Mouse (Mus musculus): Measurements from ENCODE around the gene Nrxn1. TPM values are rescaled to one million over a fixed set of nuclear protein-coding genes. Genes with fewer than 3 reads are reported as not detected.

Nrxn1 gene
- total RNA-seq, 2 experiments from 2014 or later, result 1.8 TPM

GRCm38 (mm10) chr17:90452770-90453169, 640.1 kb downstream of the Nrxn1 start:
- no peak for DNase-seq (ENCODE audit: low spot score in 2 of 2)

GRCm38 (mm10) chr17:90451384-90451783, 641.5 kb downstream of the Nrxn1 start:
- DNase-seq (ENCODE audit: low spot score in 2 of 2), result no peak

GRCm38 (mm10) chr17:90443067-90443466, 649.8 kb downstream of the Nrxn1 start:
- DNase-seq (ENCODE audit: low spot score in 2 of 2), result no peak

GRCm38 (mm10) chr17:90435836-90436235, 657.0 kb downstream of the Nrxn1 start:
- DNase-seq (ENCODE audit: low spot score in 2 of 2), result no peak

- no peak for DNase-seq (ENCODE audit: low spot score in 2 of 2)
Measured at GRCm38 (mm10) chr17:90435371-90435770, 657.5 kb downstream of the Nrxn1 start.

GRCm38 (mm10) chr17:90430211-90430610, 662.7 kb downstream of the Nrxn1 start:
- DNase-seq (ENCODE audit: low spot score in 2 of 2), result no peak

GRCm38 (mm10) chr17:90425974-90426373, 666.9 kb downstream of the Nrxn1 start:
- DNase-seq (ENCODE audit: low spot score in 2 of 2), result no peak

- no peak for DNase-seq (ENCODE audit: low spot score in 2 of 2)
Measured at GRCm38 (mm10) chr17:90422591-90422990, 670.3 kb downstream of the Nrxn1 start.

- no peak for DNase-seq (ENCODE audit: low spot score in 2 of 2)
Measured at GRCm38 (mm10) chr17:90420757-90421156, 672.1 kb downstream of the Nrxn1 start.

GRCm38 (mm10) chr17:90419615-90420014, 673.3 kb downstream of the Nrxn1 start:
- no peak for DNase-seq (ENCODE audit: low spot score in 2 of 2)

- no peak for DNase-seq (ENCODE audit: low spot score in 2 of 2)
Measured at GRCm38 (mm10) chr17:90396357-90396756, 696.5 kb downstream of the Nrxn1 start.

- no peak for DNase-seq (ENCODE audit: low spot score in 2 of 2)
Measured at GRCm38 (mm10) chr17:90394606-90395005, 698.3 kb downstream of the Nrxn1 start.

GRCm38 (mm10) chr17:90392751-90393150, 700.1 kb downstream of the Nrxn1 start:
- no peak for DNase-seq (ENCODE audit: low spot score in 2 of 2)

GRCm38 (mm10) chr17:90390316-90391212, 702.3 kb downstream of the Nrxn1 start:
- no peak for DNase-seq (ENCODE audit: low spot score in 2 of 2)

GRCm38 (mm10) chr17:90384856-90385255, 708.0 kb downstream of the Nrxn1 start:
- no peak for DNase-seq (ENCODE audit: low spot score in 2 of 2)

GRCm38 (mm10) chr17:90382496-90383443, 710.1 kb downstream of the Nrxn1 start:
- no peak for DNase-seq (ENCODE audit: low spot score in 2 of 2)

GRCm38 (mm10) chr17:90376533-90376932, 716.3 kb downstream of the Nrxn1 start:
- no peak for DNase-seq (ENCODE audit: low spot score in 2 of 2)

- DNase-seq (ENCODE audit: low spot score in 2 of 2), result no peak
Measured at GRCm38 (mm10) chr17:90362169-90362568, 730.7 kb downstream of the Nrxn1 start.

GRCm38 (mm10) chr17:90349385-90350095, 743.3 kb downstream of the Nrxn1 start:
- DNase-seq (ENCODE audit: low spot score in 2 of 2), result no peak

GRCm38 (mm10) chr17:90346735-90347475, 746.0 kb downstream of the Nrxn1 start:
- DNase-seq (ENCODE audit: low spot score in 2 of 2), result no peak
